25 mouse cellular contexts compared by ENCODE assay signal in genomic region chr9:79553297-79553696, GRCm38 (mm10).
DNase-seq lines count a peak whose midpoint lies in the region; ATAC-seq lines count a peak whose summit lies in the region.
"Had no signal": no experiment of that assay in that cellular context is flagged by ENCODE, and none has a peak within 500 bp of the region (broad histone marks: within the 10 kb centered on the region; RNA-seq: fewer than 3 reads in every experiment).

No protein-coding gene starts in this region.

- H3K27me3 ChIP-seq in intestine, embryonic 16.5 days (replicated peaks; ENCODE audit: control insufficient read depth, insufficient read depth, low read length) = no peaks in the 10 kb centered on the region
- H3K27me3 ChIP-seq: CH12.LX; hindbrain, embryonic 15.5 days; intestine, embryonic 15.5 days; midbrain, embryonic 15.5 days; neural tube, embryonic 13.5 days; Patski had no signal

- H3K36me3 ChIP-seq in intestine, embryonic 16.5 days (ENCODE audit: control insufficient read depth, insufficient read depth, low read length) = no peaks in the 10 kb centered on the region
- H3K36me3 ChIP-seq: forebrain, embryonic 10.5 days; G1E; hindbrain, embryonic 15.5 days; intestine, embryonic 15.5 days; midbrain, embryonic 15.5 days; neural tube, embryonic 13.5 days had no signal

- H3K4me1 ChIP-seq in intestine, embryonic 16.5 days (ENCODE audit: control insufficient read depth, insufficient read depth, low read length) = no peaks in the 10 kb centered on the region
- H3K4me1 ChIP-seq: forebrain, embryonic 10.5 days; hindbrain, embryonic 15.5 days; intestine, embryonic 15.5 days; midbrain, embryonic 15.5 days; neural tube, embryonic 13.5 days had no signal

- peak; percentile 56 for DNase-seq in brain, adult 2 months (ENCODE audit: low read depth, low spot score)
- DNase-seq in frontal cortex, adult 2 months (ENCODE audit: extremely low spot score in 1 of 2, low spot score in 1 of 2) = peak; percentile 23 to 71
- peak; percentile 23 to 46 for DNase-seq in left cerebral cortex, postnatal 10 days (ENCODE audit: extremely low spot score in 1 of 2, low spot score in 2 of 2)
- peak; percentile 57 to 67 for DNase-seq in right cerebral cortex, postnatal 10 days (ENCODE audit: low spot score in 2 of 2)
- no peak for DNase-seq in cerebellum, adult 9-10 months
- no peak for DNase-seq in thymus, postnatal 4 days
- DNase-seq in heart, adult 11 months = no peak
- DNase-seq: adrenal gland, postnatal 36 days; B cell, adult 2 months; cerebellum, adult 11 months; cerebellum, postnatal 10 days; liver, postnatal 0 days had no signal

- WGBS in intestine, embryonic 16.5 days = 68% methylated on average over 2 of the region's 2 CpGs

- H3K4me3 ChIP-seq in intestine, embryonic 16.5 days (ENCODE audit: low read length) = no peak overlapping the region
- H3K4me3 ChIP-seq: forebrain, embryonic 10.5 days; hindbrain, embryonic 15.5 days; intestine, embryonic 15.5 days; midbrain, embryonic 15.5 days; neural tube, embryonic 13.5 days had no signal

- no peaks in the 10 kb centered on the region for H3K9me3 ChIP-seq in intestine, embryonic 16.5 days (ENCODE audit: control insufficient read depth, low read length)
- H3K9me3 ChIP-seq: forebrain, embryonic 10.5 days; G1E; hindbrain, embryonic 15.5 days; intestine, embryonic 15.5 days; midbrain, embryonic 15.5 days; neural tube, embryonic 13.5 days had no signal

- intact Hi-C loops in left cerebral cortex, postnatal 10 days (cut with DNase I) = no loop called here

- no peak overlapping the region for H3K27ac ChIP-seq in intestine, embryonic 16.5 days (ENCODE audit: low read length)
- H3K27ac ChIP-seq: forebrain, embryonic 10.5 days; hindbrain, embryonic 15.5 days; intestine, embryonic 15.5 days; macrophage; midbrain, embryonic 15.5 days; neural tube, embryonic 13.5 days; stomach, postnatal 0 days had no signal

- no peak overlapping the region for H3K9ac ChIP-seq in intestine, embryonic 16.5 days (ENCODE audit: low read depth, low read length)
- H3K9ac ChIP-seq: hindbrain, embryonic 15.5 days; intestine, embryonic 15.5 days; liver, postnatal 0 days; midbrain, embryonic 15.5 days; neural tube, embryonic 13.5 days had no signal

- ATAC-seq in intestine, embryonic 16.5 days = no peak
- ATAC-seq: intestine, embryonic 15.5 days; liver, postnatal 0 days; lung, postnatal 0 days; midbrain, embryonic 15.5 days; Patski had no signal

- H3K4me2 ChIP-seq in intestine, embryonic 16.5 days (ENCODE audit: low read depth, low read length) = no peak overlapping the region
- H3K4me2 ChIP-seq: heart, embryonic 11.5 days; hindbrain, embryonic 15.5 days; intestine, embryonic 15.5 days; midbrain, embryonic 15.5 days; neural tube, embryonic 13.5 days had no signal

Comparison
In these comparisons a context has a peak if more than half of its experiments do, and no peak if none do; other contexts are left out.
1. DNase-seq: peak in brain, adult 2 months (single experiment), frontal cortex, adult 2 months (2 of 2), left cerebral cortex, postnatal 10 days (2 of 2) and right cerebral cortex, postnatal 10 days (2 of 2); none in cerebellum, adult 9-10 months (single experiment), thymus, postnatal 4 days (single experiment) and heart, adult 11 months (single experiment).